Mouse (Mus musculus) brain, embryonic 14.5 days (tissue): ENCODE results near the gene Hnrnpul2.

Experiments used
- CTCF ChIP-seq: fragments of 200-500 bp; IDR thresholded peaks from 2 replicates; pipeline ENCODE4 v1.5.1; 2012; ENCODE audit warnings: inconsistent platforms, mild to moderate bottlenecking, moderate library complexity, borderline replicate concordance; ENCODE audit not compliant: insufficient read depth, insufficient read length; ENCODE audit errors: extremely low read depth
- POLR2A ChIP-seq: fragments of 200-500 bp; IDR thresholded peaks from 2 replicates; pipeline ENCODE4 v1.6.1; 2012; ENCODE audit warnings: mild to moderate bottlenecking, inconsistent platforms, borderline replicate concordance; ENCODE audit not compliant: poor library complexity, insufficient read depth, insufficient read length, severe bottlenecking; ENCODE audit errors: extremely low read depth

DNA sequence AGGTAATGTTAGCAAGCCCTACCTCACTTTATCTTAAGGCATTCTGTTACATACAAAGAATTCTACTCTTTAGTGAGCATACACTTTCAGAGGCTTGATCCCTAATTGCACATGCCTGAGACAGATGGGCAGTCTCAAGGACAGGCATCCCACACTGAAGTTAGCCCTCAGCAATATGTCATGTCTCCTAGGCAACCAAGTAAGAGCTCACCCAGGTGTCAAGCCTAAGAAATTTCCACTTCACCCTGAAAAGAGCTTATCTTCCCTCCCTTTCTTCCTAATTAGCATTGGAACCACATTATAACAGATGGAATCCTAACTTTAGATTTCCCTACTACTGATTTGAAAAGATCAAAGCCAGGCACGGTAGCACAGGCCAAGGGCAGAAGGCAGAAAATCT lies 30.6 kb upstream of the Hnrnpul2 start:
- TF ChIP-seq POLR2A = no peak
- TF ChIP-seq CTCF = no peak
